Mouse (Mus musculus): Measurements from ENCODE around the gene Itm2a. TPM values are rescaled to one million over a fixed set of nuclear protein-coding genes. Genes with fewer than 3 reads are reported as not detected.
A peak's percentile ranks its signal among the peaks of the same experiment; 100 is the strongest.

The Itm2a gene
- total RNA-seq (2021): 25.0 and 33.3 TPM in 2 replicates
- long read RNA-seq, experiment 1, transcript Itm2a-201 (6 exons, 1,744 nt): major isoform, 28 of 29 reads
- long read RNA-seq, experiment 1, partial matches to known transcripts: 1 of 29 reads
- long read RNA-seq, experiment 1, other reads (novel, unspliced or antisense): 0 of 29 reads
- long read RNA-seq, experiment 2, transcript Itm2a-201 (6 exons, 1,744 nt): major isoform, 24 of 27 reads
- long read RNA-seq, experiment 2, partial matches to known transcripts: 2 of 27 reads
- long read RNA-seq, experiment 2, other reads (novel, unspliced or antisense): 1 of 27 reads

DNA sequence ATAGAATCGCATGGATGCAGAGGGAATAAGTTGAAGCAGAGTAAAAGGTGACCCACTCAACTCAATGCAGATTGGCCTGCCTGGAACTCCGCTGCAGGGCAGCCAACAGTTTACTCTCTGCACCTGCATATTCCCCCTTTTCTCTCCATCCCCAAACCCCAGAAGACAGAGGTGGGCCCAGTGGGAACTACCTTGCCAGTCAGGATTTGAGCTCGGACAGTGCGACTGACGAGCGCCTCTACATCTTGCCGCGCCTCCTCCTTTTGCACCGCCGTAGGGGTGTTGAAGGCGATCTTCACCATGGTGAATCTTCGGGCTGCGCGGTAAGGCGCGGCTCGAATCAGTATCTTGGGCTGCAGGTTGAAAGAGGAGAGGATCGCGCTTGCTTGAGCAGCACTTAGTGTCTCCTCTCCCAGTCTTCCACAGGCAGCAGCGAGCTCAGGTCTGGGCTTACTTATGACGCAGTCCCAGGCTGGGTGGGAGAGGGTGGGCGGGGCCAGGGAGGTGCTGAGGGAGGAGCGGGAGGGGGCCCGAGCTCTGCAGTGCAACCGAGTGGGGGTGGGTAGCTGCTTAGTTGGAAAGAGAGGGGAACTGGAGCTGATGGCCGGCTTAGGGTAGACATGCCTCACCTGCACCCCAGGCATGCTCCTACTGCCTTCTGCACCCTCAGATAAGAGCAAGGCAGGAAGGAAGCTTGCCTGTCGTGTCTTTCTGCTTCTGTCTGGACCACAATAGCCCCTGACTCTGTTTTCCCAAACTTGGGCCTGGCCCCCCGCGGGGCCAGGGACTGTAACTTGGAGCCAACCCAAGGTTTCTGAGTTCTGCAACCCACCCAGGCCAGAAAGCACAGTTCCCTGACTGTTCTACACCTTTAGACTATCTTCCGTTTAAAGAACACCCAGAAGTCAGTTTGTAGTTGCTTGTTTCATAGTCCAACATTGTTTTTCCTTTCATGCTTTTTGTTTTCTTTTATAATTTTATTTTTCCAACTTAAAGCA, at the start of gene Itm2a:
TSS of gene Itm2a (minus strand) at position 462 of the 998 bp plus-strand sequence.
- DNase-seq: peak; percentile 13

DNA sequence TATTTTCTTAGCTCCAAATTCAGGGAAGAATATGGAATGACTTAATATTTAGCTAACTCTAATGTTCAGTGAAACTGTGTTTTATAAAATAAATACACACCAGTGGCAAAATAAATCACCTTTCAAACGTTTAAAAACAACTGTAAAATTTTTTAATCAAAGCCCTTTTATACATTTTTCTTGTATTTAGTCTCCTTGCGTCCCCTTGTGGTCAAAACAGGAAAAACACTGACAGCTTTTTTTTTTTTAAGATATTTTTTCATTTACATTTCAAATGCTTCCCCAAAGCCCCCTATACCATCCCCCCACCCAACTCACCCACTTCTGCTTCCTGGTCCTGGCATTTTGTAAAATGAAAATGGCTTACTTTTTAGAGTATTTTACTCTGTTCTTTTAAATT, 32.7 kb upstream of the Itm2a start:
- DNase-seq: no peak

- no peak for DNase-seq
These were observed 18.1 kb upstream of the Itm2a start for GRCm38 (mm10) chrX:107421304-107421703.

GRCm38 (mm10) chrX:107417345-107417744, 14.2 kb upstream of the Itm2a start:
- no peak for DNase-seq

DNA sequence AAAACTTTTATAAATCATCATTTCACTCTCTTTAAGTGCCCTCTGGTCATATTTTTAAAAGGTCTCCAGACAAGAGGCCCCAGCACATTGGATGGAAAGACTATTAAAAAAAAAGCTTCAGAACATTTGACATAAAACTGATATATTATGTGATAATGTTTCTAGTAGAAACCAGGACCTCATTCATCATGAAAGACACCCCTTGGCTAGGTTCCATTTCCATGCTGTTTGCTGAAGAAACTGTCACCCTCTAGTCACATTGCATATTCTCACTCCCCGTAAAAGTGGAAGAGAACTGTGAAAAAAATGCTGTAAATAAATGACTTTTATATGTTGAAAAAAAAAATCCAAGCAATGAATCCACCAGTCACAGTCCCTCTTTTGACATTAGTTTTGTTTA, 12.8 kb upstream of the Itm2a start:
- DNase-seq: no peak

DNA sequence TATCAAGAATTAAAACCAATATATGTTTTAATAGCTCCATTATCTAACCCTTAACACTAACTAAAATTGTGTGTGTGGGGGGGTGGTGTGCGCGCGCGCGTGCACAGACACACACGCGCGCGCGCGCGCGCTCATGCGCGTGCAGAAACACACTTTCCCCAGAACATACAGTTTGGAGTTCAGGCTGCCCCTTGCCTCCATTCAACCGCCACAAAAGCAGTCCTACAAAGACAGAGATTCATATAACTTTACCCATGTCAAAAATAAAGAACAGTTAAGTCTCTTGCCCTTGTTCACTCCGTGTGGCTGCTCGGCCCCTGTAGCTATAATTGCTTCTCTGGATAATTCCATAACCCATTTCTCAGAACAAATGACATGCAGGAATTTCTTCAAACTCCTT, 695 bp downstream of the Itm2a start:
- no peak for DNase-seq

DNA sequence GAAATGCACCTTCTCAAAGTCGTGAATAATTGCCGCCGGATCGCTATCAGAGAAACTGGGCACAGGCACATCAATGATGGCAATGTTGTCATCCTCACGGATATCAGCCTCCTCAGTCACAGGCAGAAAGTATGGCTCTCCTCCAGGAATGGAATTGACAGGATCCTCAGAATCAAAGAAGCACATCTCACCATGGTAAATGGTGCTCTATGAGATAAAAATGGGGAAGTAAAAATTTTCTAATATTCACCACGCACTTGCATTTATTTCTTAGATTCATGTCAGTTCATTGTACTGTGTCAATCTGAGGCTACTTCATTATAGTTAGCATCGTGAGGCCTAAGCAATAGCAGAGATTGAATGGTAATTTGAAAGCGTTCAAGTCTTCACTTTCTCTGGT, 4.1 kb downstream of the Itm2a start:
- no peak for DNase-seq

DNA sequence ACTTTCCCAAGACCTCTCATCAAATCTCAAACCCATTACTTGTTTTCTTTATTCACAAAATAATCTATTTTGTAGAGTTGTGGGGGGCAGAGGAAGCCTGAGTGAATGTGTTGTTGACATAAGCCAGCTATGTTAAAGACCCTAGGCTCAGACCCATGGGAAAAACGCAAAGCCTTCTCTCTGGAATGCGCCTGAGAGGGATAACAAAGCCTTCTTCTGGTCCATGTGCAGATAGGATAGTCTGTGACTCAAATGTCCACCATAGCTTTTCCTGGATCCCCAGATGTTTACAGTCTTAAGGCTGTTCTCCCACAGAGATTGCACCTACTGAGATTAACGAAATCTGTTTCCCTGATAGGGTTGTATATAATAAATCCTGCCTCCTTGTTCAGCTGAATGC, 9.9 kb downstream of the Itm2a start:
- no peak for DNase-seq

- DNase-seq: no peak
These were observed 27.8 kb downstream of the Itm2a start for GRCm38 (mm10) chrX:107375329-107375728.

Other genes with a start within 250 kb of the Itm2a start
- gene Gpr174, start 147.5 kb downstream of the Itm2a start, total RNA-seq (2021): 0.07 and 1.8 TPM in 2 replicates